Mouse (Mus musculus) liver, postnatal 0 days (tissue): Measurements from ENCODE around the gene Olfr655. TPM values are rescaled to one million over a fixed set of nuclear protein-coding genes. Genes with fewer than 3 reads are reported as not detected.
A peak's percentile ranks its signal among the peaks of the same experiment; 100 is the strongest.

Source experiments
- ATAC-seq: fragments of 200-750 bp; cut with Nextera tagmentation; 2 replicates; pipeline ENCODE4 v1.8.0; 2017; ENCODE audit warnings: mild to moderate bottlenecking, moderate library complexity
- DNase-seq: peaks from one replicate; pipeline ENCODE4 v3.0.0-alpha.2; 2016
- H3K27ac ChIP-seq: fragments of 300-500 bp; sonication (generic); 2 replicates; pipeline ENCODE4 v1.5.1; 2014; ENCODE audit warnings: antibody characterized with exemption, moderate library complexity, mild to moderate bottlenecking, low read depth
- H3K27me3 ChIP-seq: fragments of 300-500 bp; sonication (generic); 2 replicates; pipeline ENCODE4 v1.6.1; 2014; ENCODE audit warnings: low read length, control low read depth, mixed read lengths; ENCODE audit not compliant: insufficient read depth
- H3K36me3 ChIP-seq: fragments of 300-500 bp; sonication (generic); replicated peaks from 2 replicates; pipeline ENCODE4 v1.6.1; 2014; ENCODE audit warnings: mild to moderate bottlenecking, control low read depth, low read length, moderate library complexity, mixed read lengths; ENCODE audit not compliant: insufficient read depth
- H3K4me1 ChIP-seq: fragments of 300-500 bp; sonication (generic); 2 replicates; pipeline ENCODE4 v1.6.1; 2014; ENCODE audit warnings: antibody characterized with exemption, mild to moderate bottlenecking, control low read depth; ENCODE audit not compliant: insufficient read depth
- H3K4me2 ChIP-seq: fragments of 300-500 bp; sonication (generic); 2 replicates; pipeline ENCODE4 v1.6.1; 2014; ENCODE audit warnings: low read depth, mild to moderate bottlenecking, low read length, moderate library complexity, mixed read lengths
- H3K4me3 ChIP-seq: fragments of 300-500 bp; sonication (generic); 2 replicates; pipeline ENCODE4 v1.5.1; 2014; ENCODE audit warnings: low read depth, low read length
- H3K9ac ChIP-seq: fragments of 300-500 bp; sonication (generic); replicated peaks from 2 replicates; pipeline ENCODE4 v1.6.1; 2014; ENCODE audit warnings: mild to moderate bottlenecking, moderate library complexity
- H3K9me3 ChIP-seq: fragments of 300-500 bp; sonication (generic); 2 replicates; pipeline ENCODE4 v1.6.1; 2016; ENCODE audit warnings: mild to moderate bottlenecking, control low read depth, low read length, mixed read lengths
- CTCF ChIP-seq: sonication (generic); IDR thresholded peaks from 2 replicates; pipeline ENCODE4 v1.5.1; 2016; ENCODE audit warnings: antibody characterized with exemption, low read depth
- EP300 ChIP-seq: IDR thresholded peaks from 2 replicates; pipeline ENCODE4 v1.6.1; 2016; ENCODE audit warnings: antibody characterized with exemption, low read depth, mild to moderate bottlenecking
- WGBS: fragments of 180-500 bp; shearing (Covaris S2); extraction: QIAGEN DNeasy Blood & Tissue Kit; methylation state at CpG from one replicate; pipeline ENCODE4 v1.1.7; 2014; ENCODE audit not compliant: insufficient replicate concordance; 5-methylcytosine and 5-hydroxymethylcytosine counted together
- polyA plus RNA-seq: library from polyadenylated mRNA; unstranded; fragments of >200 nt; fragmentation: Nextera tagmentation; extraction: Ambion mirVana; gene quantifications from 2 replicates; pipeline ENCODE4 v1.2.1, GENCODE M21; 2015

Olfr655 gene
- not detected in 2 replicates for polyA plus RNA-seq

DNA sequence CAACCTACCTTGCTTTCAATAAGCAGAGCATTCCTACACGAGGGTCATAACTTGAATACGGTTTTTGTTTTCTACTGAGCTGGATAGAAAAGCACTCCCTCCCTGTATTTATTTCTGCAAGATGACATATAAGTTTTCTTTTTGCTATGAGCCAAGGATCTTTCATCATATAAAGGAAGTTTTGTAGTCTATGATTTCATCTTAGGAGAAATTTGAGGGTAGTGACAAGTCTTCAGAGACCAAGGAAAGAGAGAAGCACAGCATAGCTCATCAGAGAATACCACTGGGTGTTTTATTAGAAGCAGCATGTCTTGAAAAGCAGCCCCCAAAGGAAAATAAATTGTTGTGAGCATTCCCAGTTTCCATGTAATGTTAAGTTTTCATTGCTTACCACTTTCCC lies at the start of gene Olfr655:
TSS of gene Olfr655 (minus strand) at position 101 of the 400 bp plus-strand sequence.
- H3K27ac ChIP-seq = no peak within 1 kb of the TSS
- H3K36me3 ChIP-seq = no peaks in the 10 kb centered on the region
- H3K4me3 ChIP-seq = no peak within 1 kb of the TSS
- ATAC-seq (no peak), DNase-seq (no peak)
- no peak for TF ChIP-seq CTCF
- WGBS = 70% methylated on average over 2 of the region's 2 CpGs
- H3K9me3 ChIP-seq = no peaks in the 10 kb centered on the region
- H3K27me3 ChIP-seq = no peaks in the 10 kb centered on the region
- no peak within 1 kb of the TSS for H3K4me2 ChIP-seq
- H3K9ac ChIP-seq = no peak within 1 kb of the TSS
- no peaks in the 10 kb centered on the region for H3K4me1 ChIP-seq

DNA sequence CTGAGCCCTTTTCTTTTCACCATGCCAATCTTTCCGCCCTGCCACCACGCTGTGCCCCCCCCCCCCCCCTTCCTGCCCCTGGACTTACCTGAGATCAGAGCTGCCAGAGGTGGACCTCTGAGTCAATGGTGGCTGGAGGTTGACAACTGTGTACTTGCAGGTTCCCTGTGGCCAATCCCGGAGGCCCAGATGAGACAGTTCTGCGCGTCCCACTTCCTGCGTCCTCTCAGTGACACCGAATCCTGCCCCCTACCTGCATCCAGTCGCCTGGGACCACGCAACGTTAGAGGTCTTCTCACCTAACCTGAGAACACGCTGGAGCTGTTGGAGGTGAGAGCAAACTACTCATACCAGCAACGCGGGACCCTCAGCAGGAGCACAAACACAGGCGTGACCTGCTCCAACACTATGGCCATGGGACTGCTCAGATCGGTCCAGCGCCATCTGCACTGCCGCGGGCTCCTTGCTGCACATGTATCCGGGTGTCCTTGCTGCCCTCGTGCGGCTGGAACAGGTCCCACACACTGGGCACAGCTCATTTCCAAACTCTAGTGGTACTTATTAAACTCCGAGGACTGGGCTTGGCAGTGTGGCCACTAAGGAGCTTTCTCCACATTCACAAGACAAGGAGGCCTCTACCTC lies 45.4 kb upstream of the Olfr655 start, which contains the start of gene Olfr658:
TSS of gene Olfr658 (minus strand) at position 465 of the 642 bp plus-strand sequence.
- no peaks in the 10 kb centered on the region for H3K4me1 ChIP-seq
- TF ChIP-seq CTCF (peak; percentile 60), EP300 (no peak)
- peak; percentile 54; the same call in 1 of the 2 replicates for ATAC-seq
- no peaks in the 10 kb centered on the region for H3K36me3 ChIP-seq
- H3K27me3 ChIP-seq = no peaks in the 10 kb centered on the region
- H3K9me3 ChIP-seq = no peaks in the 10 kb centered on the region
- H3K9ac ChIP-seq = no peak within 1 kb of the TSS
- DNase-seq = peak; percentile 43
- H3K4me2 ChIP-seq = peak within 1 kb of the TSS; percentile 49; the same call in 1 of the 2 replicates
- WGBS = 33% methylated on average over 21 of the region's 22 CpGs
- no peak within 1 kb of the TSS for H3K27ac ChIP-seq
- H3K4me3 ChIP-seq = no peak within 1 kb of the TSS

DNA sequence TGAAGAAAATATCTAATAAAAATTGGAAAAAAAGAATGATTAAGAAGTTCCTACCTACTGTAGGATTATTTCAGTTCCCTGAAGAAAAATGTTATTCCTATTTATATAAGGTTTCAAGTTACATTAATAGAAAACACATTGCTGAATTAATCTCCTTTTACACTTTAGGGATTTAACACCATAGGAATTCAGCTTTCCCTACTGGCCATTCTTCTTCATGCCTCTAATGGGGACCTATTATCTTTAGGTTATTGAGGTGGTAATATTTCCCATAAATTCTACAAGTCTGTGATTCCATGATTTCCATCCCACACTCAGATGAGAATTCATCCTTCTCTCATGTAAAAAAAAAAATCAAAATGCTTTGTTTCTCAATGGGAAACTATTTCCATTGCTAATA lies 22.9 kb upstream of the Olfr655 start, which contains the start of gene Olfr657:
TSS of gene Olfr657 (plus strand) at position 301 of the 400 bp plus-strand sequence.
- Histone ChIP-seq H3K36me3 (no peaks in the 10 kb centered on the region), H3K4me3 (no peak within 1 kb of the TSS), H3K9me3 (no peaks in the 10 kb centered on the region), H3K4me1 (no peaks in the 10 kb centered on the region), H3K9ac (no peak within 1 kb of the TSS), H3K4me2 (no peak within 1 kb of the TSS), H3K27ac (no peak within 1 kb of the TSS), H3K27me3 (no peaks in the 10 kb centered on the region)
- TF ChIP-seq EP300 = no peak
- no peak for TF ChIP-seq CTCF
- no peak for ATAC-seq
- no peak for DNase-seq

DNA sequence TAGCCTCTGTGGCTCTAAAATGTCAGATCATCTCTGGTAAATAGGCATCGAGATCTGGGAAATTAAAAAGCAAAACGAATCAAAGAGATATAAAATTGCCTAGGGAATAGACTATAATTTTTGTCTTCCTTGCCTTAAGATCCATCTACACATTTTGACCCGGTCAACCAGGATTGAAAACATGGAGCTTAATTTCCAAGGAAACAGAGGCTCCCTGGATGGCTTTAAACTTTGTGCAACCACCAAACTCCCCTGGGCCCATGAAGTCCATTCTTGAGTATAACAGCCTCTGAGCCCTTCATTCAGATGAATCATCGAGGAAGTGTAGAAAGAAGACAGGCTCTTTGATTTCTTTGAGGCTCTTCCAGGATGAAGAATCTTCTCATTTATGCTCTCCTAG lies 12.1 kb upstream of the Olfr655 start, which contains the start of gene Olfr656:
TSS of gene Olfr656 (plus strand) at position 301 of the 400 bp plus-strand sequence.
- TF ChIP-seq EP300 = no peak
- TF ChIP-seq CTCF = no peak
- 66% methylated on average over 4 of the region's 4 CpGs for WGBS

DNA sequence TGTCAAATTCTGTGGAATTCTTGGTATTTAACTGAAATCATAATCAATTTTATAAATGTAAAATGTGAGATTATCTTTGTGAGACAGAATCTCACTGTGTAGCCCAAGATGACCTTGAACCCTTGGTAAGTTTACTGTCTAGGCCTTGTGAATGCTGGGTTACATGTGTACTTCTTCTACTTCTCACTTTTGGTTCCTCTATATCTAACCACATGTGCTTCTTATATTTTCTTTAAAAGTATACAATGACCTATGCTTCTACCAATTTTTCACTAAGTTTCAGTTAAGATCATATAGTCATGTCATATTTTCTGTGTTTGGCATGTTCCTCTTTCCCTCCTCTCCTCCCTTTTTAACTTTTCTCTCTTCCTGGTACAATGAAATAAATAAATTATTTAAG lies 3.1 kb upstream of the Olfr655 start:
- Histone ChIP-seq H3K4me2 (no peak overlapping the region), H3K9me3 (no peaks in the 10 kb centered on the region), H3K4me3 (no peak overlapping the region), H3K27ac (no peak overlapping the region), H3K4me1 (no peaks in the 10 kb centered on the region), H3K9ac (no peak overlapping the region), H3K36me3 (no peaks in the 10 kb centered on the region), H3K27me3 (no peaks in the 10 kb centered on the region)
- TF ChIP-seq EP300 (no peak), CTCF (no peak)
- no peak for ATAC-seq
- DNase-seq = no peak

More for the DNA sequence above, 12.1 kb upstream of the Olfr655 start, which contains the start of gene Olfr656:
- no peak within 1 kb of the TSS for H3K4me2 ChIP-seq
- H3K36me3 ChIP-seq = no peaks in the 10 kb centered on the region
- DNase-seq (no peak), ATAC-seq (no peak)
- H3K9me3 ChIP-seq = no peaks in the 10 kb centered on the region
- H3K27me3 ChIP-seq = no peaks in the 10 kb centered on the region
- H3K27ac ChIP-seq = no peak within 1 kb of the TSS
- no peak within 1 kb of the TSS for H3K4me3 ChIP-seq
- H3K9ac ChIP-seq = no peak within 1 kb of the TSS
- no peaks in the 10 kb centered on the region for H3K4me1 ChIP-seq

DNA sequence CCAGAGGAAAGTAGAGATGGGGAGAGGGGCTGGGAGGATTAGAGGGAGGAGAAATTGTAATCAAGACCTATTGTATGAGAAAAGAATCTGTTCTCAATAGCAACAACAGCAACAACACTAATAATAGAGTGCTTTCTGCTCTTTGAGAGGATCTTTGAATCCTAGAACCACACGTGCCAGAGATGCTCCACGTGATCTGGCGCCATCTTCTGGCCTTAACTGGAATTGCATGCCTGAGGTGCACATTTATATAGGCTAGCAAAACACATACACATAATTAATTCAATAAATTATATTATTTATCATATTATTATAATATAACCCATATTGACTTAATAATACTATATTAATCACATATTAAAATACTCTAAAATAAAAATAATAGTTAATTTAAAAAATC lies 1.6 kb upstream of the Olfr655 start:
- H3K9ac ChIP-seq = no peak overlapping the region
- no peaks in the 10 kb centered on the region for H3K27me3 ChIP-seq
- 4% methylated on average over 3 of the region's 3 CpGs for WGBS
- peak; percentile 84 for TF ChIP-seq CTCF
- no peak for TF ChIP-seq EP300
- H3K36me3 ChIP-seq = no peaks in the 10 kb centered on the region
- DNase-seq (peak; percentile 68), ATAC-seq (no peak)
- H3K4me1 ChIP-seq = no peaks in the 10 kb centered on the region
- no peak overlapping the region for H3K4me3 ChIP-seq
- no peak overlapping the region for H3K27ac ChIP-seq
- H3K4me2 ChIP-seq = no peak overlapping the region
- no peaks in the 10 kb centered on the region for H3K9me3 ChIP-seq
